In the genomic region with DNA sequence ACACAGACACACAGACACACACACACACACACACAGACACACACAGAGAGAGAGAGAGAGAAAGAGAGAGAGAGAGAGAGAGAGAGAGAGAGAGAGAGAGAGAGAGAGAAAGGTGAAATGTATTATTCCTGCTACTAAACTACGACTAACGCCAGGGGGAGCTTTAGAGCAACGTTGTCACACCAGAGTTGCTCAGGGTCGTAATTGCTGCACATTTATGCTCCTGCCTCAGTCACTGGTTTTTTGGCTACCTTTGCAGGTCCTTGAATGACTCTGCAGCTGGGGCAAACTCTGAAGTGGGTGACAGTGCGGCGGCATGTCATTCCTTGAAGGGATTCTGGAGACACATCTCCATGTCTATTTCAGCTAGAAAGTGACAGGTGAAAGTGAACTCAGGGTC, we compare ENCODE assay signal across 8 mouse cellular contexts.
DNase-seq lines count a peak whose midpoint lies in the region; ATAC-seq and TF ChIP-seq lines count a peak whose summit lies in the region.

No protein-coding gene starts in this region.

- ATAC-seq in embryonic facial prominence, embryonic 14.5 days (ENCODE audit: low read depth), result no peak
- peak; percentile 79 for ATAC-seq in megakaryocyte progenitor cell, adult 5-6 weeks (replicated peaks; ENCODE audit: poor library complexity)
- no peak for ATAC-seq in erythroblast, adult 5-6 weeks (replicated peaks; ENCODE audit: low FRiP score, poor library complexity, severe bottlenecking)

- no peak overlapping the region for H3K9ac ChIP-seq in embryonic facial prominence, embryonic 14.5 days (ENCODE audit: low read depth, low read length)

- no peaks in the 10 kb centered on the region for H3K27me3 ChIP-seq in testis, adult 2 months (ENCODE audit: control insufficient read depth, insufficient read depth, low read length)
- H3K27me3 ChIP-seq in embryonic facial prominence, embryonic 14.5 days (replicated peaks; ENCODE audit: control insufficient read depth, insufficient read depth, low read length), result no peaks in the 10 kb centered on the region

- 33% methylated on average over 6 of the region's 6 CpGs for WGBS in embryonic facial prominence, embryonic 14.5 days

- H3K36me3 ChIP-seq in testis, adult 2 months (ENCODE audit: control insufficient read depth, insufficient read depth, low read length), result no peaks in the 10 kb centered on the region
- H3K36me3 ChIP-seq in embryonic facial prominence, embryonic 14.5 days (ENCODE audit: control insufficient read depth, insufficient read depth, low read length), result no peaks in the 10 kb centered on the region

- peak; percentile 78 to 85 for DNase-seq in cerebellum, postnatal 14 days
- DNase-seq in cerebellum, adult 11 months, result no peak
- DNase-seq in testis, postnatal 14 days (ENCODE audit: low spot score), result no peak
- peak; percentile 55 for DNase-seq in embryonic facial prominence, embryonic 14.5 days (ENCODE audit: low spot score)
- DNase-seq in kidney, postnatal 4 days, result peak; percentile 56 to 61

- no peak for TF ChIP-seq POLR2A in testis, adult 2 months (IDR thresholded peaks at IDR 0.05; ENCODE audit: control insufficient read depth, low read depth, low read length)

- peak; percentile 26; the same call in 1 of the 2 replicates for TF ChIP-seq CTCF in testis, adult 2 months (IDR thresholded peaks at IDR 0.05; ENCODE audit: control insufficient read depth, insufficient read depth, insufficient replicate concordance, low read depth, low read length)

- H3K4me3 ChIP-seq in testis, adult 2 months (ENCODE audit: control insufficient read depth, low read depth, low read length), result no peak overlapping the region
- no peak overlapping the region for H3K4me3 ChIP-seq in embryonic facial prominence, embryonic 14.5 days (ENCODE audit: low read depth, low read length)

- no peak overlapping the region for H3K4me2 ChIP-seq in embryonic facial prominence, embryonic 14.5 days (ENCODE audit: low read depth, low read length)

- H3K27ac ChIP-seq in testis, adult 2 months (ENCODE audit: control insufficient read depth, insufficient read depth, low read depth, low read length), result no peak overlapping the region
- no peak overlapping the region for H3K27ac ChIP-seq in embryonic facial prominence, embryonic 14.5 days (replicated peaks; ENCODE audit: low read depth, low read length)

- H3K9me3 ChIP-seq in embryonic facial prominence, embryonic 14.5 days (ENCODE audit: control insufficient read depth, low read length), result no peaks in the 10 kb centered on the region

- H3K4me1 ChIP-seq in testis, adult 2 months (ENCODE audit: control insufficient read depth, insufficient read depth, low read length), result no peaks in the 10 kb centered on the region
- H3K4me1 ChIP-seq in embryonic facial prominence, embryonic 14.5 days (ENCODE audit: control insufficient read depth, insufficient read depth, low read length), result no peaks in the 10 kb centered on the region

Comparison
In these comparisons a context has a peak if more than half of its experiments do, and no peak if none do; other contexts are left out.
1. DNase-seq: peak in cerebellum, postnatal 14 days (2 of 2), embryonic facial prominence, embryonic 14.5 days (single experiment) and kidney, postnatal 4 days (2 of 2); none in cerebellum, adult 11 months (single experiment) and testis, postnatal 14 days (single experiment).